Mouse (Mus musculus) yolk sac, embryonic 10.5 days (tissue): ENCODE measurements at regions not wholly inside any gene's neighbourhood (a gene's known extent, or its start where the extent isn't known, plus 50 kb on each side); places are given as distances from the start of the nearest gene placed in this dataset.

Source experiments
- DNase-seq: peaks from one replicate; pipeline ENCODE4 v3.0.0-alpha.2; 2017; ENCODE audit warnings: low spot score

DNA sequence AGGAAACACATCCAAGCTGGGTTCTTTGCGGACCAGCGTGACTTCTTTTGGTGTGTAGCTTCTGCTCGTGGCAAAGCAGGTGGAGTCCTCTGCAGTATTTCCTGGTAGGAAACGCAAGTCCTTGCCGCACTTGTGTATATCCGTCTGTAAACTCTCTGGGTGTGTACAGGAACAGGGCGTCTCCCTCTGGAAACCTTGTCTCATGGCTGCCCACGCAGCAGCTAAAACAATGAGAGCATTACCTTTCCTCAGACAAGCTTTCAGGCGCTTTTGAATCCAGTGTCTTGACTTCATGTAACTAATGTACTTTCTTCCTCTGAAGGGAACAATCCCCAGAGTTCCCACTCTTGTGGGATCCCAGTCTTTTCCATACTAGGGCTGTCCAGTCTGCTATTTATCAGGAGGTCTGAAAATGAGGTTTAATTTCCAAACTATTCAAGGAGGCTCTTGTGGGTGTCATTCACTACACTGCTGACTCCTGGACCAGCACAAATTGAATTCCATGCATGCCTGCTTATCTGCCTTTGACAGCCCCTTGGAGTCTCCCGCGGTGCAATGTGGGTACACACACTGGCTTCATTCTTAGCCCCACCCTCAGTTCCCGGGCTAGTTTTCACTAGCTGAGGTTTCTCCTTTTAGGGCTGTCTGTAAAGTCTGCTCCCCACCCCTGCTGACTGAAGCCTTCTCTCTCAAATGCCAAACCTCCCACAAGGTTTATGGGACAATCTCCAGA, 161.6 kb upstream of the Anxa10 start:
- DNase-seq: peak; percentile 7

DNA sequence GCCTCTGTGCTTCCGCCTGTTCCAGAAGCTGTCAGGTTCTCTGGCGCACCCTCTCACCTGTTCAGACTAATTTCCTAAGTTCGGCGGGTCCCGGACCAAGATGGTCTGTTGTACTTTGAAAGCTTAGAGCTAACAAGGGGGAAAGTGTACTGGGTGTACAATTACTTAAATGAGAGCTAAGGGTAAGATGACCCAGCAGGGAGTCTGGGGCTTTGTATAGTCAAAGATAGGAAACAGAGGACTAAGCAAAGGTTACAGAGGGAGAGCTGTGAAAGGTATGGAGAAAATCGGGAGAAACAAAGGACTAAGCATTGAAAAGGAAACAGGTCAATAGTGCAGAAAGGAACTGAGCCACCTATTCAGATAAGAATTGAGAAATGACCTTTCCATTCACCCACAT, 127.6 kb upstream of the Anxa10 start:
- DNase-seq: no peak
